Mouse (Mus musculus) midbrain, embryonic 16.5 days (tissue): ENCODE results near the gene Pcyt1a. TPM values are rescaled to one million over a fixed set of nuclear protein-coding genes. Genes with fewer than 3 reads are reported as not detected.

Experiments used
- ATAC-seq: fragments of 200-750 bp; cut with Nextera tagmentation; 2 replicates; pipeline ENCODE4 v1.8.0; 2017; ENCODE audit warnings: moderate TSS enrichment
- H3K27ac ChIP-seq: fragments of 300-500 bp; sonication (generic); 2 replicates; pipeline ENCODE4 v1.5.1; 2014; ENCODE audit warnings: mild to moderate bottlenecking, low read length, mixed read lengths
- H3K27me3 ChIP-seq: fragments of 300-500 bp; sonication (generic); 2 replicates; pipeline ENCODE4 v1.6.1; 2014; ENCODE audit warnings: low read depth, low read length, mixed read lengths; ENCODE audit not compliant: control insufficient read depth, insufficient read depth
- H3K36me3 ChIP-seq: fragments of 300-500 bp; sonication (generic); 2 replicates; pipeline ENCODE4 v1.6.1; 2014; ENCODE audit warnings: mild to moderate bottlenecking, low read length, moderate library complexity, mixed read lengths; ENCODE audit not compliant: control insufficient read depth, insufficient read depth
- H3K4me1 ChIP-seq: fragments of 300-500 bp; sonication (generic); 2 replicates; pipeline ENCODE4 v1.6.1; 2014; ENCODE audit warnings: mild to moderate bottlenecking, low read length, mixed read lengths; ENCODE audit not compliant: control insufficient read depth, insufficient read depth
- H3K4me2 ChIP-seq: fragments of 300-500 bp; sonication (generic); 2 replicates; pipeline ENCODE4 v1.6.1; 2014; ENCODE audit warnings: mild to moderate bottlenecking, low read length, mixed read lengths
- H3K4me3 ChIP-seq: fragments of 300-500 bp; sonication (generic); 2 replicates; pipeline ENCODE4 v1.5.1; 2014; ENCODE audit warnings: low read depth, mild to moderate bottlenecking, low read length, moderate library complexity, mixed read lengths
- H3K9ac ChIP-seq: fragments of 300-500 bp; sonication (generic); 2 replicates; pipeline ENCODE4 v1.6.1; 2014; ENCODE audit warnings: low read depth, low read length, mixed read lengths
- H3K9me3 ChIP-seq: fragments of 300-500 bp; sonication (generic); replicated peaks from 2 replicates; pipeline ENCODE4 v1.6.1; 2014; ENCODE audit warnings: mild to moderate bottlenecking, low read length, mixed read lengths; ENCODE audit not compliant: control insufficient read depth, poor library complexity, severe bottlenecking
- WGBS: fragments of 180-500 bp; shearing (Covaris S2); extraction: QIAGEN DNeasy Blood & Tissue Kit; methylation state at CpG from one replicate; pipeline ENCODE4 v1.1.7; 2014; 5-methylcytosine and 5-hydroxymethylcytosine counted together
- polyA plus RNA-seq: library from polyadenylated mRNA; unstranded; fragments of >200 nt; fragmentation: Nextera tagmentation; extraction: Ambion mirVana; gene quantifications from 2 replicates; pipeline ENCODE4 v1.2.1, GENCODE M21; 2015

Pcyt1a gene
- polyA plus RNA-seq, 1 experiment from 2014 or later = 48.0 TPM

DNA sequence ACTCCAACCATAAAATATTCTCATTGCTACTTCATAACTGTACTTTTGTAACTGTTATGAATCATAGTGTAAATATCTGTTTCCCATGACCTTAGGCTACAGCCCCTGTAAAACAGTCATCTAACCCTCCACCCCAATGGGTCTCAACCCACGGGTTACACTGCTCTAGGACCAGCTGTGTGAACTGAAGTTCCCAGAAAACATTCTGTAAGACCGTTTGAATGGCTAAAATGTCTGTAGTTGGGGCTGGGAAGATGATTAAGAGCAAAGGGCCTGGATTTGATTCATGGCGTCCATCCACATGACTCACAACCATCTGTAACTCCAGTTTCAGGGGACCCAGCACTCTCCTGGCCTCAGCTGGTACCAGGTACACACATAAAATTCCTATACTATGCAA is 32.5 kb upstream of the Pcyt1a start:
- Histone ChIP-seq H3K27ac (no peak overlapping the region), H3K9me3 (no peaks in the 10 kb centered on the region), H3K4me2 (no peak overlapping the region), H3K36me3 (no peaks in the 10 kb centered on the region), H3K4me1 (no peaks in the 10 kb centered on the region), H3K27me3 (no peaks in the 10 kb centered on the region), H3K4me3 (no peak overlapping the region), H3K9ac (no peak overlapping the region)
- no peak for ATAC-seq
- 85% methylated on average over 3 of the region's 3 CpGs for WGBS

DNA sequence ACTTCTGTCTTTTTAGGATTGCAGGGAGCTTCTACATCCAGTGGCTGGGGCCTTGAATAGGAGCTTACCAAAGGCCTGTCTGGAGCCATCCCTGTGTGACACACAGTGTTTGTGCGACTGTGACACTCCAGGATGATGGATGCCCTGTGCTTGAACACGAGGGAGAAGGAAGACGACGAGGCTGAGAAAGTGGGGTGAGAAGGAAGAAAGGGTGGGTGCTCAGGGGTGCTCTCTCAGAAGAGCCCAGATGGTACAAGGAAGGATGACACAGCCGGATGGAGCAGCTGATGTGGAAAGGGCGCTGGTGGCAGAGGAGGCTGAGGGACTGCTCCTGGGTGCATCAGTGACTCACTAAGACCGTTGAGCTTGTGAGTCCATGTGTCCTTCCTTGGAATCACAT is 30.5 kb upstream of the Pcyt1a start, which contains the start of gene Tm4sf19:
Gene Tm4sf19 (plus strand): TSS at position 240 of the 400 bp plus-strand sequence.
- no peaks in the 10 kb centered on the region for H3K9me3 ChIP-seq
- no peak within 1 kb of the TSS for H3K27ac ChIP-seq
- 93% methylated on average over 7 of the region's 7 CpGs for WGBS
- no peaks in the 10 kb centered on the region for H3K36me3 ChIP-seq
- no peaks in the 10 kb centered on the region for H3K27me3 ChIP-seq
- no peak within 1 kb of the TSS for H3K4me2 ChIP-seq
- no peak within 1 kb of the TSS for H3K9ac ChIP-seq
- H3K4me3 ChIP-seq = no peak within 1 kb of the TSS
- no peak for ATAC-seq
- no peaks in the 10 kb centered on the region for H3K4me1 ChIP-seq

DNA sequence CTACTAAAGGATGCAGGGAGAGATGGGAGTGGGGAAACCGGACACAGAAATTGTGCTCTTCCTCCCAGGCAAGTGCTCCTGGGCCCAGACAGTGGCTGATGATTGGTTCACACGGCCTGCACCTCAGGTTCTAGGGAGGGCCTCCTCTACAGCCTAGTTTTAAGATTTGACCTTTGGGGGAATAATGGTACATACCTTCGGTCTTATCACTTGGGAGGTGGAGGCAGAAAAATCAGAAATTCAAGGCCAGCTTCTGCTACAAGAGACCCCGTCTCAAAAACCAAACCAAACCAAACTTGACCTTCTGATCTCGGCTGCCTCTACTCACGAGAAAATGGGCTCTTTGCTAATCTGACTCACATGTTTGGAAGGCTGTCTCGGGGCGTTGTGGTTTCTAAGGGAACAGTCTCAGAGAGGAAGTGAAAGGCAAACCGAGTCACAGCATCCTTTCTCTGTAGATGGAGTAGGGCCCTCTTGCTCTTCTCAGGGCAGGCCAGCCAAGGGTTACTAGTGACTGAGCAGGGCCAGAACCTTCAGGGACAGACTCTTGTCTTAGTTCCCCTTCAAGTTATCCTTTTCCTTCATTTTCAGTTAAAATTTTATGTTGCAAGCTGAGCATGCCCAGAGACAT is 29.3 kb upstream of the Pcyt1a start:
- Histone ChIP-seq H3K9ac (no peak overlapping the region), H3K27me3 (no peaks in the 10 kb centered on the region), H3K36me3 (no peaks in the 10 kb centered on the region), H3K27ac (no peak overlapping the region), H3K9me3 (no peaks in the 10 kb centered on the region), H3K4me2 (no peak overlapping the region), H3K4me3 (no peak overlapping the region), H3K4me1 (no peaks in the 10 kb centered on the region)
- ATAC-seq = no peak
- 84% methylated on average over 9 of the region's 9 CpGs for WGBS

DNA sequence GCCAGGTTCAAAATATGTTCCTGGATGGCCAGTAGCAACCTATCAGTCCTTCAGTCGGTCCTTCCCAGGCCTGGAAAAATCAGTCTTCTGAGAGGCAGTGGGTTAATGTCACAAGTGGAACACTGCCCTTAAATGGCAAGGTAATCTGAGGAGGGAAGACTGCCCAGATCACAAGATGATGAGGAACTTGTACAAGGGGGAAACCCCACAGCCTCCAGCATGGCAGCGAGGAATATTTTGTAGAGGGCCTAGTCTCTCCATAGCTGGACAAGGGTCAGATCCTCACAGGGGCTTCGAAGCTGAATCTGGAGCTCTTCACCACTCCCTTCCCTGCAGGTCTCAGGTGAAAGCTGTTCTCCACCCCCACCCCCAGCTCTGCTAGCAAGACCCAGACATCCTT is 27.9 kb upstream of the Pcyt1a start:
- no peaks in the 10 kb centered on the region for H3K36me3 ChIP-seq
- no peak overlapping the region for H3K27ac ChIP-seq
- 84% methylated on average over 3 of the region's 3 CpGs for WGBS

DNA sequence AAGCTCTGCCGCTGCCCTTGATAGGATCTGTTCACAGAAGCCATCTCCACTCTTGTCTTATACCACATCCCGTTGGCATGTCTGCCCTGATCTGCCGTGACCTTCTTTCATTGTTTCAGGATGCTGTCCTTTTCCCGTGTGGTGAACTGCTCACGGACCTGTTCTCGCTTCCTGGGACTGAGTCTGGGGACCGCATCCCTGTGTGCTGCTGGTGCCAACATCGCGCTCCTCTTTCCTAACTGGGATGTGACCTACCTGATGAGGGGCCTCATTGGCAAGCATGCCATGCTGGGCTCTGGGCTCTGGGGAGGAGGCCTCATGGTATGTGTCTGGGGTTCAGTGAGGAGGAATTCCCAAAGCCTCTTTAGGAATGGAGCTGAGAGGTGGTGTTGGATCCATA is 25.0 kb upstream of the Pcyt1a start:
- H3K36me3 ChIP-seq = no peaks in the 10 kb centered on the region
- ATAC-seq = no peak
- H3K9ac ChIP-seq = no peak overlapping the region
- 90% methylated on average over 9 of the region's 9 CpGs for WGBS
- H3K4me1 ChIP-seq = no peaks in the 10 kb centered on the region
- no peaks in the 10 kb centered on the region for H3K27me3 ChIP-seq
- H3K9me3 ChIP-seq = no peaks in the 10 kb centered on the region
- no peak overlapping the region for H3K4me2 ChIP-seq
- no peak overlapping the region for H3K27ac ChIP-seq
- no peak overlapping the region for H3K4me3 ChIP-seq

More for the DNA sequence above, 27.9 kb upstream of the Pcyt1a start:
- H3K4me3 ChIP-seq = no peak overlapping the region
- H3K9ac ChIP-seq = no peak overlapping the region
- H3K27me3 ChIP-seq = no peaks in the 10 kb centered on the region
- ATAC-seq = no peak
- no peaks in the 10 kb centered on the region for H3K4me1 ChIP-seq
- H3K9me3 ChIP-seq = no peaks in the 10 kb centered on the region
- no peak overlapping the region for H3K4me2 ChIP-seq

DNA sequence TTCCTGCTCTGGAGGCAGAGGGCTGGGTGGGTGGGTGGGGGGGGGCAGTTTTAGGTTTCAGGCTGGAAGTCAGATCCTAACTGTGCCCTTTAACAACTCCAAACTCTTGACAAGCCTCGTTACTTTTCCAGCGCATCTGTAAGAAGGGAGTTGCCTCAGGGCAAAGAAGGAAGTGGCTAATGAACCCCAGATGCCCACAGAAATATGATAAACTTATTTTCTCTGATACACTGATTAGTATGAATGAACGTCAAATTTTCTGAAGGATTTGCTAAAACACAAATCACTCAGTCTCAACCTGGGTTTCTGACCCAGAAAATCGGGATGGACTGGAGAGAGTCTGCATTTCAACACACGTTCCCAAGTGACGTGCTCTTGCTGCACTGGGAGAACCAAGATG is 24.1 kb upstream of the Pcyt1a start:
- H3K4me2 ChIP-seq = no peak overlapping the region
- no peaks in the 10 kb centered on the region for H3K4me1 ChIP-seq

DNA sequence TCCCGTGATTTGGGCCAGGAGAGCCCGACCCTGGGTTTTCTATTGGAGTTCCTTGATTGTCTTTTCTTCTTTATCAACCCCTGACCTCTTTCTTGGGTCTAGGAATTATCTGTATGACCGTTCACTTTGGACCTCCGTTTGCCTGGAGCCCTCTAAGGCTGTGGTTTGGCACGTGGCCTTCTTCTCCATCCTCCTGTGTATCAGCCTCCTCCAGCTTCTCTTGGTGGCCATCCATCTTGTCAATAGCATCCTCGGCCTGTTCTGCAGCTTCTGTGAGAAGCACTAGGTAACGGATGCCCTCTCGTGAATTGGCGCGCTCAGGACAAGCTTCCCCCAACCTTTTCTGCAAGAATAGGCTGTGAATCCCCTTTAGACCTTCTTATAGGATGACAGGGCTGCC is 23.0 kb upstream of the Pcyt1a start:
- H3K9me3 ChIP-seq = no peaks in the 10 kb centered on the region
- 84% methylated on average over 10 of the region's 10 CpGs for WGBS
- no peaks in the 10 kb centered on the region for H3K36me3 ChIP-seq

More for the DNA sequence above, 24.1 kb upstream of the Pcyt1a start:
- Histone ChIP-seq H3K36me3 (no peaks in the 10 kb centered on the region), H3K9me3 (no peaks in the 10 kb centered on the region), H3K27ac (no peak overlapping the region), H3K27me3 (no peaks in the 10 kb centered on the region), H3K4me3 (no peak overlapping the region), H3K9ac (no peak overlapping the region)
- WGBS = 82% methylated on average over 6 of the region's 6 CpGs
- no peak for ATAC-seq

DNA sequence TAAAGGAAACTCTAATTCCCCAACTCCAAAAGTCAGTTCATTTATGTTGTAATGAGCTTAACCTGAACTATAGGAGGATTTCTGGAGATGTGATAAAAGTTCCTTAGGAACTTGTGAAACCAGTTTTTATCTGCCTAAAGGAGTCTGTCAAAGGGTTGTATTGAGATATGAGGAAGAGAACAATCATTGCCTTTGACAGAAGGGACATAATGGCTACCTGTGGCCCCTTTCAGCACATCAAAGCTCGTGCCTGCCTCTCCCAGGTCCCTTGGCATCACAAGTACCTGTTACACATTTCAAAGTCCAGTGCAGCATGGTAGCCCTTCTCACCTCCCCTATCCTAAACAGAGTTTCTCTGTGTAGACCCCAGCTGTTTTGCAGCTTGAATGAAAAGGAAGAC is 13.3 kb upstream of the Pcyt1a start:
- ATAC-seq = no peak
- WGBS = 45% methylated on average over 1 of the region's 1 CpGs
- H3K36me3 ChIP-seq = no peaks in the 10 kb centered on the region
- no peaks in the 10 kb centered on the region for H3K9me3 ChIP-seq
- no peak overlapping the region for H3K27ac ChIP-seq
- H3K4me3 ChIP-seq = no peak overlapping the region
- no peaks in the 10 kb centered on the region for H3K27me3 ChIP-seq
- peaks cover 10% of the 10 kb centered on the region for H3K4me1 ChIP-seq
- H3K9ac ChIP-seq = no peak overlapping the region
- H3K4me2 ChIP-seq = no peak overlapping the region

More for the DNA sequence above, 23.0 kb upstream of the Pcyt1a start:
- H3K27me3 ChIP-seq = no peaks in the 10 kb centered on the region
- H3K4me2 ChIP-seq = no peak overlapping the region
- H3K4me3 ChIP-seq = no peak overlapping the region
- ATAC-seq = no peak
- no peaks in the 10 kb centered on the region for H3K4me1 ChIP-seq
- no peak overlapping the region for H3K27ac ChIP-seq
- no peak overlapping the region for H3K9ac ChIP-seq

DNA sequence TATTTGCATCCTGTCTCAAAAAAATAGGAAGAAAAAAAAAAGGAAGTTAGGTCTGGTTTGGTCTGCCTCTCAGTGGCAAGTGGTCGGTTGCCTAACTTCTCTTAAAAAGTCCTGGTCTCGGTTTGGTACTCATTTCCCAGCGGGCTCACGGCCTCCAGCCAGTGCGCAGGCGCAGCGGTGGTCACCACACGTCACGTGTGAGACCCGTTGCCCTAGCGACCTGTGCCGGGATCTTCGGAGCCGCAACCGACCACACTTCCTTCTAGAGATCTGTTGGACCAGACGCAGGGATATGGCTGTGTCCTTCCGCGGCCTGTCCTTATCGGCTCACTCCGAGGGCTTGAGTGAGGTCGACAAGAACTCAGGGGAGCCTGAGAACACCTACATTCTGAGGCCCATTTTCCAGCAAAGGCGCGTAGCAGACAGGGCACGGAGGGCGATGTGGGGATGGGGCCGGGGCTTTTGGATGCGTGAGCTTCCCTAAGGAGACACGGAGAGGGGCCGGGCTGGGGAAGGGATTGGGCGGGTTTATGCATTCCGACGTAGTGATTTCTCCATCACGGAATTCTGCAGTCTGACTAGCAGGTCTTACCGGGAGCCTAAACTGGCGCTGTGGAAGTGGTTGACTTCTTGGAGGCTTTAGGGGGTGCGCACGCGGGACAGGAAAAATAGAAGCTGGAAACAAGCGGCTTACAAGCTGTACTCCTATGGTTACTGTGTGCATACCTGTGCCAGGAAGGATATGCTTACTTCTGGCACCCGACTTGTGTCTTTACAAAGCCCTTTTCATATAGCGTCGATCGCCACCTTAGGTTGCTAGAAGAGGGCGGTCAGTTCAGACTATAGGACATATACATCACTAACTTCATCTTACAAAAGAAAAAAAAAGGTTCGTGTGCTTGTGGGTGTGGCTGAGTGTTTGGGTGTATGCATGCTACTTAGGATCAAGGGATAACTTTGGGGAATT is 10.9 kb upstream of the Pcyt1a start, which contains the start of gene Tctex1d2:
Gene Tctex1d2 (plus strand): TSS at position 186 of the 967 bp plus-strand sequence.
- Histone ChIP-seq H3K4me3 (peak within 1 kb of the TSS; percentile 65), H3K27me3 (no peaks in the 10 kb centered on the region), H3K4me2 (peak within 1 kb of the TSS; percentile 63), H3K9ac (peak within 1 kb of the TSS; percentile 69), H3K27ac (peak within 1 kb of the TSS; percentile 93), H3K4me1 (peaks cover 10% of the 10 kb centered on the region), H3K36me3 (no peaks in the 10 kb centered on the region), H3K9me3 (no peaks in the 10 kb centered on the region)
- peak; percentile 96 for ATAC-seq
- under 1% methylated on average over 45 of the region's 45 CpGs for WGBS
